Mouse (Mus musculus) telencephalon, adult 2 months (tissue): ENCODE data around the gene Atg5.
A peak's percentile ranks its signal among the peaks of the same experiment; 100 is the strongest.

Experiments used
- DNase-seq: peaks from one replicate; pipeline ENCODE4 v3.0.0-alpha.2; 2011; ENCODE audit warnings: low read depth, low spot score

Gene Atg5

GRCm38 (mm10) chr10:44353467-44353866, 85.3 kb downstream of the Atg5 start:
- DNase-seq = no peak

GRCm38 (mm10) chr10:44354393-44354792, 86.2 kb downstream of the Atg5 start:
- no peak for DNase-seq

GRCm38 (mm10) chr10:44355216-44355615, 87.1 kb downstream of the Atg5 start:
- DNase-seq = no peak

- no peak for DNase-seq
Observed at GRCm38 (mm10) chr10:44356625-44357024, 88.5 kb downstream of the Atg5 start.

GRCm38 (mm10) chr10:44357316-44357715, 89.2 kb downstream of the Atg5 start:
- DNase-seq = no peak

GRCm38 (mm10) chr10:44358816-44359215, 90.7 kb downstream of the Atg5 start:
- DNase-seq = no peak

- DNase-seq = no peak
Observed at GRCm38 (mm10) chr10:44360632-44361031, 92.5 kb downstream of the Atg5 start.

GRCm38 (mm10) chr10:44362435-44362834, 94.3 kb downstream of the Atg5 start:
- DNase-seq = no peak

GRCm38 (mm10) chr10:44362846-44363245, 94.7 kb downstream of the Atg5 start:
- DNase-seq = no peak

GRCm38 (mm10) chr10:44366186-44366585, 98.0 kb downstream of the Atg5 start:
- DNase-seq = no peak

GRCm38 (mm10) chr10:44367043-44367442, 98.9 kb downstream of the Atg5 start:
- no peak for DNase-seq

- no peak for DNase-seq
Observed at GRCm38 (mm10) chr10:44368596-44368995, 100.4 kb downstream of the Atg5 start.

- no peak for DNase-seq
Observed at GRCm38 (mm10) chr10:44370666-44371065, 102.5 kb downstream of the Atg5 start.

GRCm38 (mm10) chr10:44372210-44372609, 104.1 kb downstream of the Atg5 start:
- no peak for DNase-seq

- DNase-seq = no peak
Observed at GRCm38 (mm10) chr10:44374678-44375077, 106.5 kb downstream of the Atg5 start.

- no peak for DNase-seq
Observed at GRCm38 (mm10) chr10:44375501-44375900, 107.3 kb downstream of the Atg5 start.

- DNase-seq = peak; percentile 63
Observed at GRCm38 (mm10) chr10:44377821-44378220, 109.7 kb downstream of the Atg5 start.

GRCm38 (mm10) chr10:44378403-44378802, 110.2 kb downstream of the Atg5 start:
- DNase-seq = no peak

- peak; percentile 68 for DNase-seq
Observed at GRCm38 (mm10) chr10:44380476-44381208, 112.5 kb downstream of the Atg5 start.

- no peak for DNase-seq
Observed at GRCm38 (mm10) chr10:44381397-44381796, 113.2 kb downstream of the Atg5 start.

GRCm38 (mm10) chr10:44381948-44382347, 113.8 kb downstream of the Atg5 start:
- no peak for DNase-seq

GRCm38 (mm10) chr10:44383213-44383612, 115.1 kb downstream of the Atg5 start:
- no peak for DNase-seq

GRCm38 (mm10) chr10:44385227-44385626, 117.1 kb downstream of the Atg5 start:
- no peak for DNase-seq
